Mouse (Mus musculus) CD4-positive, CD25-positive, alpha-beta regulatory T cell, adult 2 months (primary cell): ENCODE measurements around the gene Tubal3.

Experiments used
- DNase-seq: peaks from one replicate; pipeline ENCODE4 v3.0.0-alpha.2; 2012; ENCODE audit warnings: low read depth, low spot score

Gene Tubal3

GRCm38 (mm10) chr13:3924483-3924882 is 6.4 kb downstream of the Tubal3 start:
- peak; percentile 10 for DNase-seq

DNA sequence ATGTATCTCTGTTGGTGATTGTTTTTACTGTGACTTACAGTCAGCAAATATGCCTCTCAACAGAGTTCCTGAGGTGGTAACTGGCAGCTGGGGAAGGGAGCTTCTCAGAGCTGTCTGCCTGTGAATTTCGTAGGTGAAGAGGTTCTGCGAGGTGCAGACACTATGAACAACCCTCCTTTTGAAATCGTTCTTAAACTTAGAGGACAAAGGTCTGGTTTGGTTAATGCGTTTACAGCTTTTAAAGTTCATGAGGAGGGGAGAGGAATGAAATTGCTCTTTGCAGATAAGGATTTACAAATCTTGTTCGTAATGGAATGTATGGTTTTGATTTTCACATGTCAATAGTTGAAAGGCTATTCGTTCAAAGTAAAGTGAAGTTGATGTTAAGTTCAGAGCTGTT is 7.6 kb downstream of the Tubal3 start:
- DNase-seq, result no peak

DNA sequence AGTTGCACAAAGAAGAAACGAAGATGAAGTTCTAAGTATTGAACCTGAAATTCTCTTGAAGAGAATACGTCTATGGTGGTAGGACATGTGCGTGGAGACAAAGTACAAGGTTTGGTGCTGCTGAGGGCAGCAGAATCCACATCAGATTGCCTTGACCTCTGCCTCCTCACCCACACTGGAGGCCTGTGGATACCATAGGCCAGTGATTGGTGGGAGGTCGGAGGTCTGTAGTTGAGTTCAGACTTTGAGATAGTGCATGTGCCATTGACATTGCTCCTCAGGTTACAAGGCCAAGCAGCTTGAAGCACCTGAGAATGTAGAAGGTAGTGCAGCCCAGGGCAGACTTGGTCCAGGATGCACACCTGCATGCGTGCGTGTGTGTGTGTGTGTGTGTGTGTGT is 8.0 kb downstream of the Tubal3 start:
- DNase-seq, result no peak

- no peak for DNase-seq
Measured at GRCm38 (mm10) chr13:3944699-3945098, 26.6 kb downstream of the Tubal3 start.

- no peak for DNase-seq
Measured at GRCm38 (mm10) chr13:3945249-3945648, 27.2 kb downstream of the Tubal3 start, which contains the start of gene Ucn3. TSS of gene Ucn3 (minus strand) at chr13:3945349.

DNA sequence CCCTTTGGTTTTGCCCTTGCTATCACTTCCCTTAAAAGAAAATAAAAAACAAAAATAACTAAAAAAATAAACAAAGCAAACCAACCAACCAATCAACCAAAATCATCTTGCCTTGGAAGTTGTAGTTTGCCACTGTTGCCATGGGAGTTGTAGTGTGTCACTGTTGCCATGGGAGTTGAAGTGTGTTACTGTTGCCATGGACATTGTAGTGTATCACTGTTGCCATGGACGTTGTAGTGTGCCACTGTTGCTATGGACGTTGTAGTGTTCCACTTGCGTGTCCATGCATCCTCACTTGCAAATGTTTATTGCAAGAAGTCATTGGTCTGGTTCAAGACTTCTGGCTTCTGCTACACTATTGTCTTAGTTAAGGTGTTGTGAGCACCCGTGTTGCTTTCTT is 29.2 kb downstream of the Tubal3 start:
- no peak for DNase-seq

- DNase-seq, result no peak
Measured at GRCm38 (mm10) chr13:3949477-3949876, 31.4 kb downstream of the Tubal3 start.

DNA sequence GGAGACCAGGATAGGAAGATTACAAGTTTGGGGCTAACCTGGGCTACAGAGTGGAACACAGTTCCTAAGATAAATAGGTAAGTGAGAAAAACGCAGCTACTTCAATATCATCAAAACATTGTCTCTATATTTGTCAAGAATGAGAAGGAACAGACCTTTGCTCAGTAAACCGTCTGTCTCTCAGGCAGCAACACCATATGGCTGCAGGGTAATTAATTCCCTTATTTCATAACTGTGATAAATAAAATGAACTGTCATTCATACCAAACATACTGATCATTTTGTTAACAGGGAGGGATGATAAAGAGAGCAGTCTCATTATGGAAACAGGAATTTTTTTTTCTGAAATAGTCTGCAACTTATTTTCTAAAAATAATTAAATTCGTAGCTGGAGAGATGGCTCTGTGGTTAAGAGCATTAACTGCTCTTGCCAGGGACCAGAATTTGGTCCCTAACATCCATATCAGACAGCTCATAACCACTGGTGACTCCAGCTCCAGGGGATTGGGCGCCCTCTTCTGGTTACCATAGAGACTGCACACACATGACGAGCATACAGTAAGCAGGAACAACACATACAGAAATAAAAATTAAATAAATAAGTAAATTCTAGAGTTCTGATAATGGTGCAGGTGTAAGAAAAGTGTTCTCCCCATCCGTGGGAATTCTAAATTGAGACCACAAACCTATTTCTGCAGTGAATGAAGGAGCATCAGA is 33.3 kb downstream of the Tubal3 start:
- DNase-seq, result no peak

GRCm38 (mm10) chr13:3968849-3969248 is 50.8 kb downstream of the Tubal3 start:
- no peak for DNase-seq
